Mouse (Mus musculus): Measurements from ENCODE around the gene Copz1. TPM values are rescaled to one million over a fixed set of nuclear protein-coding genes. Genes with fewer than 3 reads are reported as not detected.
A peak's percentile ranks its signal among the peaks of the same experiment; 100 is the strongest.
"Not testable (repeated sequence)": the region's sequence is repeated elsewhere in the genome, so short reads cannot be mapped to it uniquely, and the experiment has no call there.

Copz1 gene
- polyA plus RNA-seq, 1 experiment from 2014 or later = 162 TPM

DNA sequence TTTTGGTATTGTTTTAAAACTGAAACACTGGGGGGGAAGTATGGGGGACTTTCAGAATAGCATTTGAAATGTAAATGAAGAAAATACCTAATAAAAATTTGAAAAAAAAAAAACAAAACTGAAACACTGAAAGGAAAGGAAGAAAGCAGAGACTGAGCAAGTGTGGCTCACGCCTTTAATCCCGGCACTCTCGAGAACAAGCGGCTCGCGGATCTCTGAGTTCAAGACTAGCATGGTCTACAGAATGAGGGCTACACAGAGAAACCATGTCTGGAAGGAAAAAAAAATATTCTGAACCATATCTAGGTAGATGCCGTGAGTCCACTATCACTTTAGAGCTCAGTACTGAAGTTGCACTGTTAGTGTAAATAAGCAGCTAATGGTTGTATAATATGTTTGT is 35.2 kb upstream of the Copz1 start:
- no peak overlapping the region for H3K9ac ChIP-seq (replicated peaks; ENCODE audit: low read depth)
- H3K27me3 ChIP-seq (replicated peaks; ENCODE audit: insufficient read depth, low read length) = no peaks in the 10 kb centered on the region
- H3K4me1 ChIP-seq (ENCODE audit: insufficient read depth, low read depth, low read length) = no peaks in the 10 kb centered on the region
- WGBS = 83% methylated on average over 7 of the region's 7 CpGs
- H3K4me2 ChIP-seq (replicated peaks; ENCODE audit: low read depth, low read length) = no peak overlapping the region
- DNase-seq (ENCODE audit: low spot score) (no peak), ATAC-seq (no peak)
- no peak for TF ChIP-seq EP300 (IDR thresholded peaks at IDR 0.05)
- TF ChIP-seq CTCF (IDR thresholded peaks at IDR 0.05) = no peak
- no peaks in the 10 kb centered on the region for H3K36me3 ChIP-seq (ENCODE audit: insufficient read depth, low read length)
- no peak overlapping the region for H3K27ac ChIP-seq (ENCODE audit: low read length)
- no peaks in the 10 kb centered on the region for H3K9me3 ChIP-seq (ENCODE audit: low read length)
- H3K4me3 ChIP-seq (ENCODE audit: low read depth, low read length) = no peak overlapping the region

DNA sequence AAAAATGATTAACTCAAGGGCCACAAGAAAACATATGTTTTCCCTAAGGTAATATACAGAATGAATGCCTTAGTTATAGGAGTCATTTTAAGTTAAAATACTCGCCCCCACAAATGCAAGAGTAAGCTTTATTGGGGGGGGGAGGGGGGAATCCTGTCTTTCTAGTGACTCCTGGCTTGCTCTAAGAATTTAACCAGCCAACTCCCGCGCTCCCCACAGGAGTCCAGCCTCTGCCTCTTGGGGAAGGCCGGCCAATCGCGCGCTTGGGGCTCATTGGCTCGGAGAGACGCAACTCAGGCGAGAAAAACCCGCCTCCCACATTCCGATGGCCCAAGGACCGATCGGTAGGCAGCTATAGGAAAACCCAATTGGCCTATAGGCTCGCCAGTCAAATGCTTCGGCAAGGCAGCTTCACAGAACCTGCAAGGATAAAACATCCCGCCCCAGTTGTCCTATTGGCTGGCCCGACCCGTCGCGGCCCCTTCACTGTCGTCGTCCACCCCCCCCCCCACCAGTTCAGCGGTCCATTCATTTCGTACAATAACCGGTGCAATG is 33.3 kb upstream of the Copz1 start:
- H3K4me3 ChIP-seq (ENCODE audit: low read depth, low read length) = peak overlapping the region; percentile 69
- no peak for TF ChIP-seq CTCF (IDR thresholded peaks at IDR 0.05)
- no peak for TF ChIP-seq EP300 (IDR thresholded peaks at IDR 0.05)
- peak overlapping the region; percentile 52 for H3K4me2 ChIP-seq (replicated peaks; ENCODE audit: low read depth, low read length)
- no peaks in the 10 kb centered on the region for H3K27me3 ChIP-seq (replicated peaks; ENCODE audit: insufficient read depth, low read length)
- peak overlapping the region; percentile 3; the same call in 1 of the 2 replicates for H3K9ac ChIP-seq (replicated peaks; ENCODE audit: low read depth)
- under 1% methylated on average over 26 of the region's 26 CpGs for WGBS
- no peaks in the 10 kb centered on the region for H3K4me1 ChIP-seq (ENCODE audit: insufficient read depth, low read depth, low read length)
- H3K9me3 ChIP-seq (ENCODE audit: low read length) = no peaks in the 10 kb centered on the region
- peak overlapping the region; percentile 94 for H3K27ac ChIP-seq (ENCODE audit: low read length)
- peak; percentile 98 for DNase-seq (ENCODE audit: low spot score)
- peak; percentile 82 for ATAC-seq
- peaks cover 7% of the 10 kb centered on the region; the same call in 1 of the 2 replicates for H3K36me3 ChIP-seq (ENCODE audit: insufficient read depth, low read length)

- H3K4me2 ChIP-seq (replicated peaks; ENCODE audit: low read depth, low read length) = peak within 1 kb of the TSS; percentile 56
- no peaks in the 10 kb centered on the region for H3K4me1 ChIP-seq (ENCODE audit: insufficient read depth, low read depth, low read length)
- peak; percentile 26 for TF ChIP-seq CTCF (IDR thresholded peaks at IDR 0.05)
- TF ChIP-seq EP300 (IDR thresholded peaks at IDR 0.05) = no peak
- peak within 1 kb of the TSS; percentile 69 for H3K4me3 ChIP-seq (ENCODE audit: low read depth, low read length)
- WGBS = under 1% methylated on average over 39 of the region's 39 CpGs
- H3K36me3 ChIP-seq (ENCODE audit: insufficient read depth, low read length) = peaks cover 7% of the 10 kb centered on the region; the same call in 1 of the 2 replicates
- H3K9ac ChIP-seq (replicated peaks; ENCODE audit: low read depth) = peak within 1 kb of the TSS; percentile 72
- ATAC-seq (peak; percentile 94), DNase-seq (ENCODE audit: low spot score) (peak; percentile 100)
- H3K27ac ChIP-seq (ENCODE audit: low read length) = peak within 1 kb of the TSS; percentile 94
- H3K9me3 ChIP-seq (ENCODE audit: low read length) = no peaks in the 10 kb centered on the region
- no peaks in the 10 kb centered on the region for H3K27me3 ChIP-seq (replicated peaks; ENCODE audit: insufficient read depth, low read length)
Observed at GRCm38 (mm10) chr15:103239685-103240159, 32.8 kb upstream of the Copz1 start, which contains the start of gene Cbx5. Cbx5 (minus strand) TSS chr15:103239816.

DNA sequence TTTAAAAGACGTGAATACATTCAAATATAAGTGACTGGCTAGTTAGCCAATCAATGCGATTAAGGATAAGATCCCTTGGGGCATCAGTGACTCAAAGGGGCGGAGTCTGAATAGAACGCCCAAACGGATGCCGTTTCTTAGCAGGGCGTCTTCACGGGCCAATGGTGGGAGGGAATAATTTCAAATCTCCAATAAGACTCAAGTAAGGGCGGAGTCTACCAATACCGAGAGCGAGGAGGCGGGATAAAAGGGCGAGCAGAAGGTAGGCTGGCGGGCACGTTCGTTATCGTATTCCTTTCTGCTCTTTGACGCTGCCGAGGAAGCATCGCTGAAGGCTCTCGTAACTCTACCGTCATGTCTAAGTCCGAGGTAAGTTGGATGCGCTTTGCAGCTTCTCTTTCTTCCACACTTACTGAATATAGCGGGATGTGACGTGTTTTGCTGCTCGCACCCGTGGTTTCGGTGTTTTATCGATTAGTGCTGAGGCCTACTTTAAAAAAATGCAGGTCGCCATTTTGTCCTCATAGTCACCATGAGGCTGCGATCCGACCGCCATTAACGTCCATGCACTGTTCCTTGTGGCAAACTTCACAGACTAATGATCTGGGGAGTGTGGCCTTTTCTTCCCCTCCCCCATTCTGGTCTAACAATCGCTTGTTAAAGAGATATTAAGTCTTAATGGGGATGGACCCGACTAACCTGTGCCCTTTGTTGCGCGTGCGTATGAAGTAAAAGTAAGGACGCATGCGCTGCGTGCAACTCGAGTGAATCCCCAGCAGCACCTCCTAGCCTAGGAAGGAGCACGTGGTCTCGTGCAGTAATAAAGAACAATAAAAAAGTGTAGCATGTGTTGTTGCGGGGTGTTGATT is 32.1 kb upstream of the Copz1 start, which contains the start of gene Hnrnpa1:
Gene Hnrnpa1 (plus strand): TSS at position 273 of the 869 bp plus-strand sequence.
- DNase-seq (ENCODE audit: low spot score) = peak; percentile 100
- peak; percentile 90 for ATAC-seq
- peak within 1 kb of the TSS; percentile 56 for H3K4me2 ChIP-seq (replicated peaks; ENCODE audit: low read depth, low read length)
- H3K9ac ChIP-seq (replicated peaks; ENCODE audit: low read depth) = peak within 1 kb of the TSS; percentile 72
- H3K4me3 ChIP-seq (ENCODE audit: low read depth, low read length) = peak within 1 kb of the TSS; percentile 69
- H3K4me1 ChIP-seq (ENCODE audit: insufficient read depth, low read depth, low read length) = no peaks in the 10 kb centered on the region
- H3K27ac ChIP-seq (ENCODE audit: low read length) = peak within 1 kb of the TSS; percentile 94
- WGBS = 1% methylated on average over 47 of the region's 47 CpGs
- H3K27me3 ChIP-seq (replicated peaks; ENCODE audit: insufficient read depth, low read length) = no peaks in the 10 kb centered on the region
- TF ChIP-seq EP300 (IDR thresholded peaks at IDR 0.05) (peak; percentile 67), CTCF (IDR thresholded peaks at IDR 0.05) (no peak)
- peaks cover 7% of the 10 kb centered on the region for H3K36me3 ChIP-seq (ENCODE audit: insufficient read depth, low read length)
- H3K9me3 ChIP-seq (ENCODE audit: low read length) = no peaks in the 10 kb centered on the region

- H3K27me3 ChIP-seq (replicated peaks; ENCODE audit: insufficient read depth, low read length); H3K4me1 ChIP-seq (ENCODE audit: insufficient read depth, low read depth, low read length); ATAC-seq; DNase-seq (ENCODE audit: low spot score); H3K36me3 ChIP-seq (ENCODE audit: insufficient read depth, low read length); H3K9me3 ChIP-seq (ENCODE audit: low read length): not testable (repeated sequence)
- H3K27ac ChIP-seq (ENCODE audit: low read length) = peak overlapping the region; percentile 94
- H3K4me2 ChIP-seq (replicated peaks; ENCODE audit: low read depth, low read length) = peak overlapping the region; percentile 56
- H3K4me3 ChIP-seq (ENCODE audit: low read depth, low read length) = peak overlapping the region; percentile 69
- H3K9ac ChIP-seq (replicated peaks; ENCODE audit: low read depth) = peak overlapping the region; percentile 72
- WGBS = 3% methylated on average over 11 of the region's 12 CpGs
Observed at GRCm38 (mm10) chr15:103241071-103242018, 31.2 kb upstream of the Copz1 start.

Measured in lung, postnatal 0 days (tissue).